Mouse (Mus musculus) lung, embryonic 14.5 days (tissue): ENCODE data around the gene Gm10295. TPM values are rescaled to one million over a fixed set of nuclear protein-coding genes. Genes with fewer than 3 reads are reported as not detected.

ENCODE experiments used
- ATAC-seq: fragments of 200-750 bp; cut with Nextera tagmentation; 2 replicates; pipeline ENCODE4 v1.8.0; 2017; ENCODE audit warnings: mild to moderate bottlenecking, moderate TSS enrichment, moderate library complexity; ENCODE audit not compliant: insufficient read depth
- DNase-seq: peaks from one replicate; pipeline ENCODE4 v3.0.0-alpha.2; 2015
- H3K27ac ChIP-seq: fragments of 300-500 bp; sonication (generic); 2 replicates; pipeline ENCODE4 v1.5.1; 2014; ENCODE audit warnings: low read depth, mild to moderate bottlenecking, moderate library complexity
- H3K27me3 ChIP-seq: fragments of 300-500 bp; sonication (generic); 2 replicates; pipeline ENCODE4 v1.6.1; 2014; ENCODE audit warnings: low read length, control low read depth; ENCODE audit not compliant: insufficient read depth
- H3K36me3 ChIP-seq: fragments of 300-500 bp; sonication (generic); 2 replicates; pipeline ENCODE4 v1.6.1; 2014; ENCODE audit warnings: control low read depth; ENCODE audit not compliant: insufficient read depth
- H3K4me1 ChIP-seq: fragments of 300-500 bp; sonication (generic); 2 replicates; pipeline ENCODE4 v1.6.1; 2014; ENCODE audit warnings: antibody characterized with exemption, control low read depth; ENCODE audit not compliant: insufficient read depth
- H3K4me2 ChIP-seq: fragments of 300-500 bp; sonication (generic); 2 replicates; pipeline ENCODE4 v1.6.1; 2014; ENCODE audit warnings: mild to moderate bottlenecking
- H3K4me3 ChIP-seq: fragments of 300-500 bp; sonication (generic); 2 replicates; pipeline ENCODE4 v1.5.1; 2014; ENCODE audit warnings: low read depth, low read length
- H3K9ac ChIP-seq: fragments of 300-500 bp; sonication (generic); 2 replicates; pipeline ENCODE4 v1.6.1; 2014
- H3K9me3 ChIP-seq: fragments of 300-500 bp; sonication (generic); 2 replicates; pipeline ENCODE4 v1.6.1; 2016; ENCODE audit warnings: low read depth, low read length, control low read depth
- CTCF ChIP-seq: IDR thresholded peaks from 2 replicates; pipeline ENCODE4 v1.5.1; 2016; ENCODE audit warnings: antibody characterized with exemption, low read depth
- WGBS: fragments of 180-500 bp; shearing (Covaris S2); extraction: QIAGEN DNeasy Blood & Tissue Kit; methylation state at CpG from one replicate; pipeline ENCODE4 v1.1.7; 2014; 5-methylcytosine and 5-hydroxymethylcytosine counted together
- polyA plus RNA-seq: library from polyadenylated mRNA; unstranded; fragments of >200 nt; fragmentation: Nextera tagmentation; extraction: Ambion mirVana; gene quantifications from 2 replicates; pipeline ENCODE4 v1.2.1, GENCODE M21; 2014

Gm10295 gene
- polyA plus RNA-seq, 1 experiment from 2014 or later = not detected

DNA sequence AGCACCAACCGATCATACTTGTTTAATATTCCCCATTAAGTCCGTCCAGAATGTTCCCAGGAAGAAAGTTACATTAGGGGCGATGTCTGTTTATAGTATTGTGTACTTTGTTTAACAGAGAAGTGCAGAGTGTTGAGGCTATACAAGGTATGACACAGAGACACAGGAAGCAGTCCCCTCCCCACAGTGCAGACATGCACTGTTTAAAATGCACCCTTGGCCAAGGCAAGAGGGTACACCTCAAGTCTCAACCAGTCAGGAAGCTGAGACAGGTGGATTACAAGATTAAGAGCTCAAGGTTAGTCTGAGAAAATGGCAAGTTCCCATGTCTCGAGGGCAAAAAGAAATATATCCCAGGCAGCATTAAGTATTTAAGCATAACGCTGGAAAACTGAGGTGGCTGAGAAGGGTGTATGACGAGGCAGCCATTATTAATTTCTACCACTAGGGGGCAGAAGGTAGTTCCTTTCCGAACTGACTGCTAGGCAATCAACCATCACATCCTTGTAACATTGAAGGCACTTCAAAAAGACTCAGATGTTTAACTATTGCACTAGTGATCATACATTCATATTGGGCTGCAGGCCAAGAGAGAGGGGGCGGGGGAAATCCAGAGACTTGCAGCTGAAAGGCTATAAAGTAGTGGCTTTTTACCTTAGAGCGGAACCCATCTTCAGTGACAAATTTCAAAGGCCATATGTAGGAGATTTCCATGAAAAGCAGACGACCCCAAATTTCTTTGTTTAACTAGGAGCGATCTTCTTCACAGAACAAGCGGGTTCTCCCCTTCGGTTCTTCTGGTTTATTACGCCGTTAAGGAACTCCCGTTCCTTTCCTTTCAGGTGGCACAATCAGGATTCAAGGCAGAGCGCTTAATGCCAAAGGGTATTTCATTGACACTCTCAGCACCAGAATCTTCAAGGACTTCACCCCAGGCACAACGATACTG lies 27.8 kb upstream of the Gm10295 start:
- Histone ChIP-seq H3K9me3 (no peaks in the 10 kb centered on the region), H3K4me1 (peaks cover 43% of the 10 kb centered on the region), H3K4me2 (peak overlapping the region; percentile 32), H3K36me3 (no peaks in the 10 kb centered on the region), H3K27ac (peak overlapping the region; percentile 80), H3K4me3 (no peak overlapping the region), H3K9ac (no peak overlapping the region), H3K27me3 (no peaks in the 10 kb centered on the region)
- 32% methylated on average over 18 of the region's 18 CpGs for WGBS
- DNase-seq = peak; percentile 94
- ATAC-seq = peak; percentile 55; the same call in 1 of the 2 replicates
- TF ChIP-seq CTCF = peak; percentile 90

GRCm38 (mm10) chr7:71377983-71378382 lies 26.7 kb upstream of the Gm10295 start:
- Histone ChIP-seq H3K4me1 (peaks cover 33% of the 10 kb centered on the region), H3K27ac (peak overlapping the region; percentile 81)
- DNase-seq = peak; percentile 79

DNA sequence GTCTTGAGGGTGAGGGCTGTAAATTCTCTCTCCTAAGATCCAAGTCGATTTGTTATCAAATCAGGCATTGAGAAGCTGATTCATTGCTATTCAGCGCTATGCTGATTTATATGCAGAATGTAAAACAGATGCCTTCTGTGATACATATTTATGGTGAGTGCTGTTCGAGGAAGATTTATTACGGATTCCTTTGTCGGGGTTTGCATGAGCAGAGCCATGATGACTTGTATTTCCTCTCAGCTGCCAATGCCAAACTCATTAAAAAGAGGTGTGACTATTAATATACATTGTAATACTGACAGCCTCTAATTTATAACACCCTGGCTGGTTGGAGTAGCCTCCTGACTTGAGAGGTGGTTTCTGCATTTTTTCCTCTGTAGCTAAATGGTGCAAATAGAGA lies 22.8 kb upstream of the Gm10295 start:
- H3K4me1 ChIP-seq = peaks cover 17% of the 10 kb centered on the region
- 37% methylated on average over 5 of the region's 5 CpGs for WGBS
- no peaks in the 10 kb centered on the region for H3K27me3 ChIP-seq
- DNase-seq (peak; percentile 57), ATAC-seq (no peak)
- no peaks in the 10 kb centered on the region for H3K36me3 ChIP-seq
- H3K4me3 ChIP-seq = no peak overlapping the region
- TF ChIP-seq CTCF = no peak
- H3K27ac ChIP-seq = no peak overlapping the region
- H3K9ac ChIP-seq = no peak overlapping the region
- no peak overlapping the region for H3K4me2 ChIP-seq
- H3K9me3 ChIP-seq = no peaks in the 10 kb centered on the region

More at GRCm38 (mm10) chr7:71377983-71378382, 26.7 kb upstream of the Gm10295 start:
- peak; percentile 63; the same call in 1 of the 2 replicates for ATAC-seq
- Histone ChIP-seq H3K27me3 (no peaks in the 10 kb centered on the region), H3K4me3 (no peak overlapping the region), H3K4me2 (no peak overlapping the region), H3K9ac (no peak overlapping the region), H3K9me3 (no peaks in the 10 kb centered on the region), H3K36me3 (no peaks in the 10 kb centered on the region)
- WGBS = 41% methylated on average over 6 of the region's 6 CpGs
- TF ChIP-seq CTCF = no peak

DNA sequence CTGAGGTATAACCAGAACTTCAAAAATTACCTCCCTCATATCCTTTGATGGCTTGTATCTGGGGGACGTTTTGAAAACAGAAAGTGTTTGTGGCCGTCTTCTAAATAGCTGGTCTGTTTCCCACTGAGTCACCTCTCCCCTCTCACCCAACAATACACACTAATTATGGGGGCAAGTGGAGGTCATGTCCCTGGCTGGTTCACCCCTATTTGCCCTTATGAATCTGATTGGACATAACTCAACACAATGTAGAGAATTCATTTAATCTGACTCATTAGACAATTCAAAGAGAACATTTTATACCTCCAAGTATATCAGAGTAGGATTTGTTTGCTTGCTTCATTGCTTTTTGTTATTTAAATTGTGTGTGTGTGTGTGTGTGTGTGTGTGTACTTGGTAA lies 20.6 kb upstream of the Gm10295 start:
- ATAC-seq = no peak
- no peak overlapping the region for H3K9ac ChIP-seq

DNA sequence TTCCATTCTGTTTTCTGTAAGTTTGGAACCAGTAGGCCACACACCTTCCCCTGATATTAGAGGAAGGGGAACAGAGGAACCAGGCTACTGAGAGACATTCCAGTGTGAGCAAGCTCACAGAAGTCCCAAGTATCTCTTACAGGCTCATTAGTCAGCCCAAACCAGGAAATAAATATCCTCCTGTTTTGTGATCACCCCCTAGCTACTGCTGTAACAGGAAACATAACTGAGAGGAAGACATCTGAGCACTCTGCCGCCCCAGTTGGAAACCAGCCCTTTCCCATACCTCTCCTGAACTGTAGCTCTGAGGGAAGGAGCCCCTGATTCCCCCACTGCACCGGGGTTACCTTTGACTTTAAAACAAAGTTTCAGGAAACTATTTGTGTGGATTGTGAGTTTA lies 19.5 kb upstream of the Gm10295 start:
- no peak for ATAC-seq
- H3K4me2 ChIP-seq = no peak overlapping the region
- TF ChIP-seq CTCF = no peak
- no peaks in the 10 kb centered on the region for H3K36me3 ChIP-seq
- peak overlapping the region; percentile 58 for H3K27ac ChIP-seq
- no peak overlapping the region for H3K9ac ChIP-seq
- no peaks in the 10 kb centered on the region for H3K27me3 ChIP-seq
- H3K4me3 ChIP-seq = no peak overlapping the region
- no peak for DNase-seq
- 48% methylated on average over 2 of the region's 2 CpGs for WGBS
- H3K9me3 ChIP-seq = no peaks in the 10 kb centered on the region
- peaks cover 10% of the 10 kb centered on the region for H3K4me1 ChIP-seq

More for the DNA sequence above, 20.6 kb upstream of the Gm10295 start:
- H3K27ac ChIP-seq = no peak overlapping the region
- H3K4me1 ChIP-seq = peaks cover 10% of the 10 kb centered on the region
- 51% methylated on average over 2 of the region's 2 CpGs for WGBS
- H3K4me2 ChIP-seq = no peak overlapping the region
- DNase-seq = no peak
- no peak for TF ChIP-seq CTCF
- no peaks in the 10 kb centered on the region for H3K27me3 ChIP-seq
- H3K36me3 ChIP-seq = no peaks in the 10 kb centered on the region
- H3K4me3 ChIP-seq = no peak overlapping the region
- H3K9me3 ChIP-seq = no peaks in the 10 kb centered on the region

DNA sequence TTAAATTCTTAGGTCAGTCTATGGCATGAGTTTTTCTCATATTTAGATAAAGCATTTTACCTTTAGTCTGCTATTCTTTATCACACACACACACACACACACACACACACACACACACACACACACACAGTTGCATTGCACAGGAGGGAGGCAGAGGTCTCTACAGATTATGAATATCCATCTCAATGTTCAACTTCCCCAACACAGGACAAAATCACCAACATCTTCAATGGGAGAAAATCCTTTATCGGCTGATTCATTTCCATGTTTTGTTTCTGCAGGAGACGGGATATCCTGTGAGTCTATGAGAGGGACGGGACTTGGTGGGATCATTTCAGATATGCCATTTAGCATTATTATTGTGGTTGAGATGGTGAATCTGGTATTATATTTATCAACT lies 18.8 kb upstream of the Gm10295 start:
- no peak overlapping the region for H3K27ac ChIP-seq
- H3K27me3 ChIP-seq = no peaks in the 10 kb centered on the region
- WGBS = 83% methylated on average over 3 of the region's 3 CpGs
- no peak overlapping the region for H3K4me3 ChIP-seq
- no peak overlapping the region for H3K9ac ChIP-seq
- no peak for TF ChIP-seq CTCF
- peaks cover 10% of the 10 kb centered on the region for H3K4me1 ChIP-seq
- DNase-seq = no peak
- ATAC-seq = no peak
- H3K4me2 ChIP-seq = no peak overlapping the region
- H3K9me3 ChIP-seq = no peaks in the 10 kb centered on the region
- H3K36me3 ChIP-seq = no peaks in the 10 kb centered on the region

DNA sequence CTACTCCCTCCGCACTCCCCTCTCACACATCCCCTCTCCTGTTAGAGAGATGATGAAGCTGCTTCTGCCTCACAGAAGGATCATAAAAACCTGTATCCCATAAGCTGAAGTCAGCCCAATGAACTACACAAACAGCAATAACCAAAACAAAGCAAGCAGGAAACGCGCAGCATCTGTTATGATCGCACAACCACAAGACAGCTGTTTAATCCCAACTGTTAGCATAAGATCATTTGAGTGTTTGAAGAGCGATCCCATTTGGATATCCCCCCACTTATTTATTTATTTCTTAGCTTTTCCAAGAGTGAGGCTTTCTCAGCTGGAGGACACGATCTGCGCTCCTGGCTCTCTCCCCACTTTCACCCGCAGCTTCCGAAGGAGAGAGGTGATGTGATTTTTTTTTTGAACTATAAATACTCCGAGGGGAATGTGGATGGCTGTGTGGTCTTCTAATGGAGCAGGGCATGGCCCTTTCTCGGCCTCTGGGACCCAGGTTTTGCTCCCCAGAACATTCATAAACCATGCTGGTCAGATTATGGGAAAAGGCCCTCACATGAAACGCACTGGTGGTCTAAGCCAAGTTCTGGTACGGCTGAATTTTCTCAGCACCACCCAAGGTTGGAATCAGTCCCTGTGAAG lies 17.4 kb upstream of the Gm10295 start:
- no peak for TF ChIP-seq CTCF
- no peak overlapping the region for H3K9ac ChIP-seq
- DNase-seq (peak; percentile 98), ATAC-seq (peak; percentile 88)
- peak overlapping the region; percentile 24; the same call in 1 of the 2 replicates for H3K4me2 ChIP-seq
- H3K27me3 ChIP-seq = no peaks in the 10 kb centered on the region
- H3K4me1 ChIP-seq = peaks cover 8% of the 10 kb centered on the region
- H3K27ac ChIP-seq = peak overlapping the region; percentile 48
- no peaks in the 10 kb centered on the region for H3K9me3 ChIP-seq
- H3K4me3 ChIP-seq = no peak overlapping the region
- WGBS = 39% methylated on average over 13 of the region's 13 CpGs
- H3K36me3 ChIP-seq = no peaks in the 10 kb centered on the region
